Comparison of ENCODE assay signal across 8 mouse cellular contexts in genomic region chr10:18210726-18211125, GRCm38 (mm10). TPM values are rescaled to one million over a fixed set of nuclear protein-coding genes. Genes with fewer than 3 reads are reported as not detected.
DNase-seq lines count a peak whose midpoint lies in the region; ATAC-seq and TF ChIP-seq lines count a peak whose summit lies in the region.

TSS of gene Ect2l (minus strand) at chr10:18210890.

- no peaks in the 10 kb centered on the region for H3K4me1 ChIP-seq in forebrain, embryonic 14.5 days (ENCODE audit: control insufficient read depth, insufficient read depth, low read length)
- H3K4me1 ChIP-seq in liver, postnatal 0 days (ENCODE audit: insufficient read depth), result no peaks in the 10 kb centered on the region; the same call in 1 of the 2 replicates
- no peaks in the 10 kb centered on the region for H3K4me1 ChIP-seq in neural tube, embryonic 15.5 days

- TF ChIP-seq EP300 in liver, postnatal 0 days (IDR thresholded peaks at IDR 0.05; ENCODE audit: low read depth), result no peak

- peak; percentile 29; the same call in 1 of the 2 replicates for ATAC-seq in forebrain, embryonic 14.5 days
- ATAC-seq in inflammation-experienced regulatory T-cells, adult 6 months, result peak; percentile 84
- peak; percentile 48 for ATAC-seq in liver, postnatal 0 days
- ATAC-seq in neural tube, embryonic 15.5 days (ENCODE audit: low FRiP score), result no peak

- peak; percentile 79 for TF ChIP-seq CTCF in liver, postnatal 0 days (IDR thresholded peaks at IDR 0.05; ENCODE audit: low read depth)

- H3K4me2 ChIP-seq in forebrain, embryonic 14.5 days (ENCODE audit: low read length), result no peak within 1 kb of the TSS
- peak within 1 kb of the TSS; percentile 9; the same call in 1 of the 2 replicates for H3K4me2 ChIP-seq in liver, postnatal 0 days (ENCODE audit: low read depth, low read length)
- H3K4me2 ChIP-seq in neural tube, embryonic 15.5 days, result peak within 1 kb of the TSS; percentile 31; the same call in 1 of the 2 replicates

- 13% methylated on average over 11 of the region's 11 CpGs for WGBS in forebrain, embryonic 14.5 days
- 7% methylated on average over 11 of the region's 11 CpGs for WGBS in liver, postnatal 0 days (ENCODE audit: insufficient replicate concordance)
- 15% methylated on average over 11 of the region's 11 CpGs for WGBS in neural tube, embryonic 15.5 days

- no peak within 1 kb of the TSS for H3K4me3 ChIP-seq in forebrain, embryonic 14.5 days (ENCODE audit: low read depth, low read length)
- H3K4me3 ChIP-seq in liver, postnatal 0 days (ENCODE audit: low read depth, low read length), result no peak within 1 kb of the TSS
- no peak within 1 kb of the TSS for H3K4me3 ChIP-seq in neural tube, embryonic 15.5 days (replicated peaks)

- H3K27ac ChIP-seq in forebrain, embryonic 14.5 days (ENCODE audit: low read depth, low read length), result no peak within 1 kb of the TSS
- no peak within 1 kb of the TSS for H3K27ac ChIP-seq in liver, postnatal 0 days (ENCODE audit: low read depth)
- no peak within 1 kb of the TSS for H3K27ac ChIP-seq in neural tube, embryonic 15.5 days (replicated peaks)

- H3K9ac ChIP-seq in forebrain, embryonic 14.5 days (ENCODE audit: low read length), result no peak within 1 kb of the TSS
- no peak within 1 kb of the TSS for H3K9ac ChIP-seq in liver, postnatal 0 days (replicated peaks)
- H3K9ac ChIP-seq in neural tube, embryonic 15.5 days (replicated peaks), result no peak within 1 kb of the TSS

- H3K27me3 ChIP-seq in forebrain, embryonic 14.5 days (replicated peaks; ENCODE audit: control insufficient read depth, insufficient read depth, low read length), result no peaks in the 10 kb centered on the region
- no peaks in the 10 kb centered on the region for H3K27me3 ChIP-seq in liver, postnatal 0 days (ENCODE audit: insufficient read depth, low read length)
- H3K27me3 ChIP-seq in neural tube, embryonic 15.5 days (replicated peaks), result no peaks in the 10 kb centered on the region

- intact Hi-C loops in left cerebral cortex, postnatal 25 days (cut with DNase I), result no loop called here

- peak; percentile 16 for DNase-seq in left cerebral cortex, postnatal 25 days (ENCODE audit: low spot score in 2 of 2)
- DNase-seq in left cerebral cortex, adult 8-10 months (ENCODE audit: low spot score in 2 of 2), result no peak
- DNase-seq in T-cell, adult 2 months (ENCODE audit: low spot score), result peak; percentile 20
- DNase-seq in forebrain, embryonic 14.5 days (ENCODE audit: low spot score), result peak; percentile 25
- peak; percentile 64 for DNase-seq in liver, postnatal 0 days
- DNase-seq in ovary, postnatal 14 days (ENCODE audit: low spot score), result no peak

- H3K36me3 ChIP-seq in forebrain, embryonic 14.5 days (ENCODE audit: control insufficient read depth, insufficient read depth, low read length), result no peaks in the 10 kb centered on the region
- H3K36me3 ChIP-seq in liver, postnatal 0 days (replicated peaks; ENCODE audit: insufficient read depth, low read length), result no peaks in the 10 kb centered on the region
- no peaks in the 10 kb centered on the region for H3K36me3 ChIP-seq in neural tube, embryonic 15.5 days

- no peaks in the 10 kb centered on the region for H3K9me3 ChIP-seq in forebrain, embryonic 14.5 days (replicated peaks; ENCODE audit: control insufficient read depth, low read length)
- no peaks in the 10 kb centered on the region for H3K9me3 ChIP-seq in liver, postnatal 0 days (ENCODE audit: low read length)
- H3K9me3 ChIP-seq in neural tube, embryonic 15.5 days (replicated peaks), result no peaks in the 10 kb centered on the region

RNA-seq across cellular contexts. Expression of gene Ect2l, which starts in this region (rescaled TPM):
- under 1 TPM in 1 of 2 experiments, not detected in 1; 0.30 TPM for total RNA-seq in left cerebral cortex, postnatal 25 days (2021)
- total RNA-seq in left cerebral cortex, adult 8-10 months (2022), result under 1 TPM; 0.16 to 0.65 (median 0.37) TPM
- polyA plus RNA-seq in forebrain, embryonic 14.5 days (2014; fragmentation: Nextera tagmentation; extraction: Ambion mirVana), result 0.27 TPM in 1 of 2 replicates, not detected in the other
- 1 to 10 TPM in 1 of 3 experiments, under 1 TPM in 2; 0.29 to 1.5 (median 0.62) TPM for polyA plus RNA-seq in inflammation-experienced regulatory T-cells, adult 6 months (2017; shearing (Covaris generic))
- not detected in 2 replicates for polyA plus RNA-seq in liver, postnatal 0 days (2015; fragmentation: Nextera tagmentation; extraction: Ambion mirVana)
- polyA plus RNA-seq in neural tube, embryonic 15.5 days (2015; fragmentation: Nextera tagmentation; extraction: Ambion mirVana), result 0.49 and 0.73 TPM in 2 replicates

Comparison
In these comparisons a context has a peak if more than half of its experiments do, and no peak if none do; other contexts are left out.
1. Peak in DNase-seq in left cerebral cortex, postnatal 25 days; RNA of the gene not detected or under 1 TPM.
2. Peak in DNase-seq and ATAC-seq in forebrain, embryonic 14.5 days; RNA of the gene not detected or under 1 TPM.
3. Peak in DNase-seq, ATAC-seq and H3K4me2 ChIP-seq in liver, postnatal 0 days; RNA of the gene not detected or under 1 TPM.